Mouse (Mus musculus): ENCODE measurements at regions not wholly inside any gene's neighbourhood (a gene's known extent, or its start where the extent isn't known, plus 50 kb on each side); places are given as distances from the start of the nearest gene placed in this dataset.

GRCm38 (mm10) chr14:102663240-102663639, 319.2 kb downstream of the Kctd12 start:
- H3K4me3 ChIP-seq (replicated peaks): no peak overlapping the region
- no peaks in the 10 kb centered on the region for H3K9me3 ChIP-seq
- no peak overlapping the region for H3K4me2 ChIP-seq
- H3K27ac ChIP-seq: no peak overlapping the region
- no peaks in the 10 kb centered on the region for H3K27me3 ChIP-seq
- H3K4me1 ChIP-seq: no peaks in the 10 kb centered on the region
- WGBS: 74% methylated on average over 2 of the region's 2 CpGs
- ATAC-seq (ENCODE audit: low FRiP score): no peak
- H3K9ac ChIP-seq: no peak overlapping the region
- no peaks in the 10 kb centered on the region for H3K36me3 ChIP-seq (replicated peaks)

- Histone ChIP-seq H3K4me1 (no peaks in the 10 kb centered on the region), H3K4me3 (replicated peaks) (no peak overlapping the region), H3K27ac (no peak overlapping the region), H3K9ac (no peak overlapping the region), H3K36me3 (replicated peaks) (no peaks in the 10 kb centered on the region), H3K9me3 (no peaks in the 10 kb centered on the region), H3K4me2 (no peak overlapping the region), H3K27me3 (no peaks in the 10 kb centered on the region)
- ATAC-seq (ENCODE audit: low FRiP score): no peak
- WGBS: 83% methylated on average over 11 of the region's 11 CpGs
These were observed 322.1 kb downstream of the Kctd12 start for GRCm38 (mm10) chr14:102660351-102660750.

GRCm38 (mm10) chr14:102656235-102656634, 326.2 kb downstream of the Kctd12 start:
- Histone ChIP-seq H3K4me3 (replicated peaks) (no peak overlapping the region), H3K4me1 (no peaks in the 10 kb centered on the region), H3K27me3 (no peaks in the 10 kb centered on the region), H3K36me3 (replicated peaks) (no peaks in the 10 kb centered on the region), H3K9ac (no peak overlapping the region), H3K9me3 (no peaks in the 10 kb centered on the region), H3K27ac (no peak overlapping the region), H3K4me2 (no peak overlapping the region)
- WGBS: 73% methylated on average over 1 of the region's 1 CpGs
- no peak for ATAC-seq (ENCODE audit: low FRiP score)

- no peak overlapping the region for H3K27ac ChIP-seq
- no peaks in the 10 kb centered on the region for H3K27me3 ChIP-seq
- WGBS: 72% methylated on average over 2 of the region's 2 CpGs
- no peak overlapping the region for H3K4me2 ChIP-seq
- H3K9me3 ChIP-seq: no peaks in the 10 kb centered on the region
- H3K4me3 ChIP-seq (replicated peaks): no peak overlapping the region
- H3K4me1 ChIP-seq: no peaks in the 10 kb centered on the region
- H3K9ac ChIP-seq: no peak overlapping the region
- no peak for ATAC-seq (ENCODE audit: low FRiP score)
- no peaks in the 10 kb centered on the region for H3K36me3 ChIP-seq (replicated peaks)
These were observed 352.8 kb downstream of the Kctd12 start for GRCm38 (mm10) chr14:102629601-102630000.

DNA sequence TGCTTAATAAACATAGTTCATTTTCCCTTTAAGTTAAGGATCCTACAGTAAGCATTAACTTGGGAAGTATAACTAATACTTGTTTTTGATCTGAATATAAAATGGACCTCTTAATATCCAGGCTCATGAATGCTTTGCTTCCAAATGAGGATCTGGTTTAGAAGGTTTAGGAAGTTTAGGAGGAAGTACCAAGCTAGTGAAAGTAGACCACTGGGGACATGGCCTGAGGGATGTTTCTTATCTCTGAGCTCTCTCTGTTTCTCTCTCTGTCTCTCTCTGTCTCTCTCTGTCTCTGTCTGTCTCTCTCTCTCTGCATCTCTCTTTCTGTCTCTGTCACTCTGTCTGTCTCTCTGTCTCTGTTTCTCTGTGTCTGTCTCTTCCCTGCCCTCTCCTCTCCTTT, 360.9 kb downstream of the Kctd12 start:
- no peaks in the 10 kb centered on the region for H3K27me3 ChIP-seq
- no peaks in the 10 kb centered on the region for H3K36me3 ChIP-seq (replicated peaks)
- no peak overlapping the region for H3K4me3 ChIP-seq (replicated peaks)
- H3K9me3 ChIP-seq: no peaks in the 10 kb centered on the region
- H3K4me1 ChIP-seq: no peaks in the 10 kb centered on the region
- ATAC-seq (ENCODE audit: low FRiP score): no peak
- H3K4me2 ChIP-seq: no peak overlapping the region
- H3K9ac ChIP-seq: no peak overlapping the region
- H3K27ac ChIP-seq: no peak overlapping the region

- no peaks in the 10 kb centered on the region for H3K9me3 ChIP-seq
- H3K4me2 ChIP-seq: no peak overlapping the region
- no peak overlapping the region for H3K9ac ChIP-seq
- no peaks in the 10 kb centered on the region for H3K36me3 ChIP-seq (replicated peaks)
- 0 out of 2 replicates have a peak, but pooled peaks cover 4% of the 10 kb centered on the region for H3K4me1 ChIP-seq
- H3K4me3 ChIP-seq (replicated peaks): no peak overlapping the region
- H3K27ac ChIP-seq: no peak overlapping the region
- ATAC-seq (ENCODE audit: low FRiP score): no peak
- WGBS: 65% methylated on average over 4 of the region's 4 CpGs
- H3K27me3 ChIP-seq: no peaks in the 10 kb centered on the region
These were observed 363.4 kb downstream of the Kctd12 start for GRCm38 (mm10) chr14:102619056-102619455.

DNA sequence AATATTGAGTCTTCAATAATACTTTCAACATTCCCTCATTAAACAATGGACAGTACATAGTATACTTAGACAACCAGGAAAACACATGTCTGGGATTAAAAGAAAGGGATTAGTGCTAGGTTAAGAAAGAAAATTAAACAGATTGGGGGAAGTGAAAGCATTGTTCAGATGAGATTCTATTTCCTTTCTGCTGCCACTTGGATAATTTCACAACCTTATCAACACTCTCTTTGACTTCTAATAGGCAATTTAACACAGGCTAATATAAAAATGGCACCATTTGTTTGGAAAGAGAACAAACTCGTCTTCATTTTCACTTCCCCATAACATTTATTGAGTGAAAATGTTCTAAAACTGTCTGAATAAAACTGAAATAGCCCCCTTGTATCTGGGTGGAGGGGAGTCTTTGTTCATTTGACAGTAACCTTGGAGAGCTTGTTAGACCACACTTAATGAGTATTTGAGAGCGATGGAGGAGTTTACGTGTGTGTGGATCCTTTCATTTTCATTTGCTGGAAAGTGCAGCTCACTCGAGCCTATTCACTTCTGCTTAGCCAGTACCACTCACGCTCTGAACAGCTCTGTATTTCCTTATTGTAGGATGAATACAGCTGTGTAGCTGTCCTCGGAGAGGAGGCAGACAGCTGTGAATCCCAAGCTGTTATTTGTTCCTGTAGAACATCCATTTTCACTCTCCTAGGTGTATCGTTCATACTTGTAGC, 366.7 kb downstream of the Kctd12 start:
- no peak overlapping the region for H3K4me3 ChIP-seq (replicated peaks)
- H3K27me3 ChIP-seq: no peaks in the 10 kb centered on the region
- peak overlapping the region; percentile 8 for H3K4me2 ChIP-seq
- H3K9ac ChIP-seq: no peak overlapping the region
- WGBS: 23% methylated on average over 7 of the region's 7 CpGs
- H3K36me3 ChIP-seq (replicated peaks): no peaks in the 10 kb centered on the region
- ATAC-seq (ENCODE audit: low FRiP score): peak; percentile 86
- H3K4me1 ChIP-seq: 0 out of 2 replicates have a peak, but pooled peaks cover 4% of the 10 kb centered on the region
- H3K27ac ChIP-seq: no peak overlapping the region
- H3K9me3 ChIP-seq: no peaks in the 10 kb centered on the region

- no peaks in the 10 kb centered on the region for H3K27me3 ChIP-seq
- WGBS: 76% methylated on average over 5 of the region's 5 CpGs
- no peak for ATAC-seq (ENCODE audit: low FRiP score)
- H3K9me3 ChIP-seq: no peaks in the 10 kb centered on the region
- no peak overlapping the region for H3K4me3 ChIP-seq (replicated peaks)
- no peak overlapping the region for H3K27ac ChIP-seq
- no peak overlapping the region for H3K9ac ChIP-seq
- no peaks in the 10 kb centered on the region for H3K4me1 ChIP-seq
- H3K36me3 ChIP-seq (replicated peaks): no peaks in the 10 kb centered on the region
- H3K4me2 ChIP-seq: no peak overlapping the region
These were observed 376.4 kb downstream of the Kctd12 start for GRCm38 (mm10) chr14:102606055-102606454.

- no peaks in the 10 kb centered on the region for H3K9me3 ChIP-seq
- WGBS: 89% methylated on average over 3 of the region's 3 CpGs
These were observed 387.6 kb downstream of the Kctd12 start for GRCm38 (mm10) chr14:102594850-102595249.

GRCm38 (mm10) chr14:102553781-102554180, 428.7 kb downstream of the Kctd12 start:
- no peak for ATAC-seq (ENCODE audit: low FRiP score)
- Histone ChIP-seq H3K4me3 (replicated peaks) (no peak overlapping the region), H3K27me3 (no peaks in the 10 kb centered on the region), H3K9ac (no peak overlapping the region), H3K4me2 (no peak overlapping the region), H3K27ac (no peak overlapping the region), H3K4me1 (no peaks in the 10 kb centered on the region), H3K9me3 (no peaks in the 10 kb centered on the region), H3K36me3 (replicated peaks) (no peaks in the 10 kb centered on the region)
- 80% methylated on average over 2 of the region's 2 CpGs for WGBS

More at GRCm38 (mm10) chr14:102594850-102595249, 387.6 kb downstream of the Kctd12 start:
- no peaks in the 10 kb centered on the region for H3K27me3 ChIP-seq
- H3K36me3 ChIP-seq (replicated peaks): no peaks in the 10 kb centered on the region
- H3K9ac ChIP-seq: no peak overlapping the region
- no peaks in the 10 kb centered on the region for H3K4me1 ChIP-seq
- H3K4me3 ChIP-seq (replicated peaks): no peak overlapping the region
- ATAC-seq (ENCODE audit: low FRiP score): no peak
- no peak overlapping the region for H3K27ac ChIP-seq
- no peak overlapping the region for H3K4me2 ChIP-seq

GRCm38 (mm10) chr14:102552598-102552997, 429.8 kb downstream of the Kctd12 start:
- H3K36me3 ChIP-seq (replicated peaks): no peaks in the 10 kb centered on the region
- ATAC-seq (ENCODE audit: low FRiP score): no peak
- no peaks in the 10 kb centered on the region for H3K27me3 ChIP-seq
- H3K4me2 ChIP-seq: no peak overlapping the region
- H3K9ac ChIP-seq: no peak overlapping the region
- 82% methylated on average over 2 of the region's 2 CpGs for WGBS
- no peak overlapping the region for H3K4me3 ChIP-seq (replicated peaks)
- no peaks in the 10 kb centered on the region for H3K9me3 ChIP-seq
- no peaks in the 10 kb centered on the region for H3K4me1 ChIP-seq
- no peak overlapping the region for H3K27ac ChIP-seq

DNA sequence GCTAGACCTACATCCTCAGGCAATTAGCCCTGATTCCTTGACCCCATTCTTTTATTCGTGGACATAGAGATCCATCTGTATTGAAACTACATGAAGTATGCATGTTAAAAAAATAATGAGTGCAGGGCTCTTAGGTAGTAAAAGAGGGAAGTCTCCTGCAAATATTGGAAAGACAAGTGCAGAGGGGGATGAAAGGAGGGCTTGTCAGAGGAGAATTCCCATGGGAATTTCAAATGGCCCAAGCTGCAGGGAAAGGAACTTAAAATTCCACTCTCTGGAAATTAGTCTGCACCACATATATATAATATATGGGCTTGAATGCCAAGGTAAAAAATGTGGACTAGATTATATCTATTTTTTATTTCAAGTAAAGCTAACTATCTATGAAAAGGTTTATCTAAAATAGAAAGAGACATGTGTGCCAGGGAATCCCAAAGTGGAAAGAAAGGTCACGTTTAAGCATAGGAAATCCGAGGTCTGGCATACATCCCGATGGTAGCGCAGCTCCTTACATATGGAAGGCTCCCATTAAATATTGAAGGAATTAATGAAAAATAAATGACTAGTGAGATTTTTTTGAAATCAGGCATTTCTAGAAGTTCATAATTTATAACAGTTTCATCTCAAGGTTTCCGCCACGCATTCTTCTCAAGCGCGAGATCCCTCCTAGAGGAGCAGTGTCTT, 457.4 kb downstream of the Kctd12 start:
- Histone ChIP-seq H3K4me2 (no peak overlapping the region), H3K36me3 (replicated peaks) (no peaks in the 10 kb centered on the region), H3K27ac (no peak overlapping the region), H3K4me3 (replicated peaks) (no peak overlapping the region), H3K27me3 (no peaks in the 10 kb centered on the region), H3K9me3 (no peaks in the 10 kb centered on the region), H3K4me1 (no peaks in the 10 kb centered on the region), H3K9ac (no peak overlapping the region)
- no peak for ATAC-seq (ENCODE audit: low FRiP score)
- 93% methylated on average over 9 of the region's 9 CpGs for WGBS

DNA sequence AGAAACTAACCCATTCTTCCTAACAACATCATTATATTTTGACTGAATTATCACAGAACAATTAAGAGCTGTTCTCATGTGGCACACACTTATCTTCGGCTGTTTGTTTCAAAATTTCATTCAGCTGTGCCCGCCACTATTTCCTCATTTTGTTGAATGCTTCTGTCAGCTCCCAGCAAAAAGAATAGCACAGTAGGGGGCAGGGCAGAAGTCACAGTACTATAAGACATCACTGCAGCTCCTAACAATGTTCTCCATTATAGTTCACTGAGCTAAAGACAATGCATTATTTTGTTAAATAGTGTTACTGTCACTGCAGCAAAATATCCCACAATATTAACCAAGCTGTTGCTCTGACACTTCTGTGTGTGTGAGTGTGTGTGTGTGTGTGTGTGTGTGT, 465.7 kb downstream of the Kctd12 start:
- ATAC-seq (ENCODE audit: low FRiP score): no peak
- no peak overlapping the region for H3K9ac ChIP-seq
- WGBS: 5% methylated on average over 2 of the region's 2 CpGs

More for the DNA sequence above, 465.7 kb downstream of the Kctd12 start:
- H3K4me3 ChIP-seq (replicated peaks): no peak overlapping the region
- H3K36me3 ChIP-seq (replicated peaks): no peaks in the 10 kb centered on the region
- H3K4me1 ChIP-seq: peaks cover 4% of the 10 kb centered on the region; the same call in 1 of the 2 replicates
- no peak overlapping the region for H3K4me2 ChIP-seq
- H3K9me3 ChIP-seq: no peaks in the 10 kb centered on the region
- no peaks in the 10 kb centered on the region for H3K27me3 ChIP-seq
- H3K27ac ChIP-seq: no peak overlapping the region

Data from forebrain, embryonic 12.5 days (tissue).